Mouse (Mus musculus): ENCODE data around the gene Tbc1d17.

Tbc1d17 gene

GRCm38 (mm10) chr7:44790066-44790465, 58.8 kb downstream of the Tbc1d17 start:
- DNase-seq (ENCODE audit: low spot score in 2 of 2) = peak; percentile 6 to 49

GRCm38 (mm10) chr7:44789531-44789930, 59.3 kb downstream of the Tbc1d17 start:
- peak; percentile 9 to 56 for DNase-seq (ENCODE audit: low spot score in 2 of 2)
